Mouse (Mus musculus) liver, postnatal 0 days (tissue): ENCODE measurements around the gene Nup214.

ENCODE experiments used
- CTCF ChIP-seq: sonication (generic); IDR thresholded peaks from 2 replicates; pipeline ENCODE4 v1.5.1; 2016; ENCODE audit warnings: antibody characterized with exemption, low read depth
- EP300 ChIP-seq: IDR thresholded peaks from 2 replicates; pipeline ENCODE4 v1.6.1; 2016; ENCODE audit warnings: antibody characterized with exemption, low read depth, mild to moderate bottlenecking

GRCm38 (mm10) chr2:32029636-32030035, 55.4 kb downstream of the Nup214 start:
- no peak for TF ChIP-seq CTCF
- TF ChIP-seq EP300: no peak
